Mouse (Mus musculus): ENCODE data around the gene Rab3b.

DNA sequence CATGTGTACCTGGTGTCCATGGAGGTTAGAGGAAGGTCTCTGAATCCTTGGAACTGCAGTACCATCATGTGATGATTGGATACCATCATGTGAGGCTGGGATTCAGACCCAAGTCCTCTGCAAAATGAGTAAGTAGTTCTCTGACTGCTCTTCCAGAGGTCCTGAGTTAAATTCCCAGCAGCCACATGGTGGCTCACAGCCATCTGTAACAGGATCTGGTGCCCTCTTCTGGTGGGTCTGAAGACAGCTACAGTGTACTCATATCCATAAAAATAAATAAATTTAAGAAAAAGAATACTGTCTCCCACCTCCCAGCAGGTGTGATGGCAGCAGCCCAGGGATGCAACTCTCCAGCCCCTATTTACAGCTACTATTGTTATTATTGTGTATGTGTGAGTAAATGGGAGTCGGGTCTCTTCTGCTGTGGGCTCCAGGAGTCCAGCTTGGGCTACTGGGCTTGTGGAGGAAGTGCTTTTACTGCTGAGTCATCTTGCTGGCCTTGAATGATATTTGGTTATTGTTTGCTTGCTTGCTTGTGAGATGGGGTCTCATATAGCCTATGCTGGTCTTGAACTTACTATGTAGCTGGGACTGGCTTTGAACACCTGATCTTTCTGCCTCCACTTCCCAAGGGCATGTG, 108.1 kb downstream of the Rab3b start:
- no peak for TF ChIP-seq CTCF (IDR thresholded peaks at IDR 0.05; ENCODE audit: extremely low read depth, insufficient read depth, low read length)
- no peak for TF ChIP-seq POLR2A (IDR thresholded peaks at IDR 0.05; ENCODE audit: extremely low read depth, insufficient read depth, low read length)

All from cortical plate, adult 2 months (tissue).